Mouse (Mus musculus): ENCODE data around the gene Lrguk.
A peak's percentile ranks its signal among the peaks of the same experiment; 100 is the strongest.

Lrguk gene

DNA sequence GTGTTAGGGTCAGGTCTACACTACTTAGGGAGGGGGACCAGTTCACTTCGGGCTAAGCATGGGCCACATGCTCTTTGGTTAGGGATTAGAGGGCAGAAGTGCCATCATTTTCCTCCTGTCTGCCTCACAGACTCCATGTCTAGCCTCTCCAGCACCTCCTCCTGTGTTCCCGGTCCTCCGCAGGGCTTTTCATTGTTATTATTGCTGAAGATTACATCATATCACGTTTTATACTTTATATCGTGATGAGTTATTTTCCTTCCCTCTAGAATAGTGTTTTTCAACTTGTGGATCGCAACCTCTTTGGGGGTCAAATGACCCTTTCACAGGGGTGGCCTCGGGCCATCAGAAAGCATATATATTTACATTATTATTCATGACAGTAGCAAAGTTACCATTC lies 37.5 kb downstream of the Lrguk start:
- DNase-seq = no peak

DNA sequence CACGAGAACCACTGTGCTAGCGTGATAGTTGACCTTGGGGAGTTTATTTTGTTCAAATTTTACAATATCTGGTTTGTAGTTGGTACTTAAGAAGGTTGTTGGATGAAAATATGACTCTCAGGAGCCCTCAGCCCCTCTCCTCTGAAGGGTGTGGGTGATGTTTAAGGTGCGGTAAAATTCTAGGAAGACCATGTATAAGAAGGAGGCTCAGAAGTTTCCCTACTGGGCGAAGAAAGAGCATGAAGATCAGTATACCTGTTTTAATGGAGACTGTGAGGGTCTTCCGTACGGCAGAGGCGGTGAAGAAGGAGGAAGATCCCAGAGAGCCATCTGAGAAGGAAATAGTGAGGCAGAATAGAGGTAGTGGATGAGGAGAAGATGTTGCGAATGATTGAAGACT lies 38.0 kb downstream of the Lrguk start:
- no peak for DNase-seq

DNA sequence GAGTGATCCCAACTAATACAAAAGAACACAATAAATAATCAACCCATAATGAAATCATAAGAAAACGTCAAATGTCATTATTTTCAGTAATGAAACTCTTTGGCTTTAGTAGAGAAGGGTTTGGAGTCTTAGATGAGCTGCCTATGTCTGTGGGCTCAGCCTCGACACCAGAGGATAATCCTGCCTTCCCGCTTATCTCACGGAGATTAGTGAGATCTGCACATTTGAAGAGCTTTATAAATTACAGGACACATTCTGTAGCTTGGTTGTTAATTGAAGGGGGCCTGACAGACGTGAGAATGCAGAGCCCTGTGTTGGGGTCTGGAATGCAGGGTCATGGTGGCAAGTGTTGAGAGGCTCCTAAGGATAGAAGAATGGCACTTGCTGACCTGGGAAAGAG lies 42.7 kb downstream of the Lrguk start:
- DNase-seq = no peak

DNA sequence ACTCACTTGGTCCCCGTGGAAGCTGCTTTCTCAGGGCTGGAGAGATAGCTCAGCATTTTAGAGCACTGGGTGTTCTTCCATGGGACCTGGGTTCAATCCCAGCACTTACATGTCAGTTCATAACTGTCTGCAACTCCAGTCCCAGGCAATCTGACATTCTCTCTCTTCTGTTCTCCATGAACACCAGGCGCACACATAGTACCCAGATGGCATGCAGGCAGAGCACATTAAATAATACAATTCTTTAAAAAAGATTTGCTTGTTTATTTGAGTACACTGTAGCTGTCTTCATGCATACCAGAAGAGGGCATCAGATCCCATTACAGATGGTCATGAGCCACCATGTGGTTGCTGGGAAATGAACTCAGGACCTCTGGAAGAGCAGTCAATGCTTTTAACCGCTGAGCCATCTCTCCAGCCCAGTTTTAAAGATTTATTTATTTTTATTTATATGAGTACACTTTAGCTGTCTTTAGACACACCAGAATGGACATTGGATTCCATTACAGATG lies 44.7 kb downstream of the Lrguk start:
- no peak for DNase-seq

DNA sequence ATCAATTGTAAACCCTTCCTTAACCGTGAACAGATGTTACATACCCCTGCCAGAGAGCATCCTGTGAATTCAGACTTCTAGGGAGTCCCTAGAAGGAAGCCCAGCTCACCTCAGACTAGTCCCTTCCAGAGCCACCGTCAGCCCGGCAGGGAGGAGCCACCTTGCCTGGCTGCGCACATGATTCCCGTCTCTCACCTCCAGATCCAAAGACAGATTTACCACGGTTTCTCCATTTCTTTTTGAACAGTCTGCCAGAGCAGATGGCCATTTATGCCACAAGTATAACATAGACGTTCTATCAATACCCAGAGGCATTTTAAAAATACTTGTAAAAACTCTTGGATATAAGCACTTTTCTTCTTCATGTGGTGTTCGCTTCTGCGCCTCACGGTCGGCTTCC lies 46.3 kb downstream of the Lrguk start:
- DNase-seq = no peak

DNA sequence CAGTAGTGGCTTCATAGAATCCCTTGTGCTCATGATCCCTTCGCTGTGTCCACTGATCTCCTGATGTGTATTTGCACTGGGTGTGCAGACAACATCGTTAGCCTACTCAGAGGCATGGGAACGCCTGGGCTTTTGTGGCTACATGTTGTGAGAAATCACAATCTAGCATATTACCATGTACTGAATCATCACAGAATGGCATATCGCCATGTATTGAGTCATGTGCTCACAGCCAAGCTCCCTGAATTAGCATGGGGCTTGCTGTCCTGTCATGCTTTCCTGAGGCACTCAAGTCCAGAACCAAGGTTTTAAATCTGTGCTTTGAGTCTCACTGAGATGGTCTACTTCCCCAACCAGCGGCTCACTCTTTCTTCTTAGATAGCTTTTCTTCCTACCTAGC lies 54.2 kb downstream of the Lrguk start:
- no peak for DNase-seq

DNA sequence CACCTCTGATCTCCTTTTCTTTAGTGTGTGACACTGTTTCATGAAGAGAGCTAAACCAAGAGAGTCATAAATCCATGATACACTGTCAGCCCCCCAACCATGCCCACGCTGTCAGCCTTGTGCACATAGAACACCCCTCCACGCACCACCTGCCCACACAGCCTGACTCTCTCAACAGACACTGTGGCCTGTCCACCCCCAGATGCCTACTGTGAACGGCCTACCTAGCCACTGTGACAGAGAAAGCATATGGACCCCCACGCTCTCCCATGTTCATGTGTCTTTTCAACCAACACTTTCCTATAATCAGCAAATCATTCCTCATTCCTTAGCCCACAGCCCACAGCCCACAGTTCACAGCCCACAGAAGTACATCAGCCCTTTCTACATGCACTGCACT lies 58.5 kb downstream of the Lrguk start:
- no peak for DNase-seq

DNA sequence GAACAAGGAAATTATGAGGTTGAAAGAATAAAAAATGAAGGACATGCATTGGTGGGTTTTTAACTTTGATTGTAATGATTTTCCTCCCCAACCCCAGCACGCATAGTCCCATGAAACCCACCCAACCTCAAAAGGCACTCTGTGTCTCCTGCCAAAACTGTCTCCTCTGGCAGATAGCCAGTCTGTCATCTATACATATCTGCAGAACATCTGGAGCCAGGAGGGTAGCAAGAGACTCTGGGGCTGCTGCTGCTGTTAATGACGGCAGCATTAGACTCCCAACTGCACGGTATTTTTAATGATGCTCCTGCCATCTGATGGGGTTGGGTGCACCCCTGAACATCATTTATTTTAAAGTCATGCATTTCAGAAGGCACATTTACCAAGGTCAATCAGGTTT lies 59.7 kb downstream of the Lrguk start:
- no peak for DNase-seq

DNA sequence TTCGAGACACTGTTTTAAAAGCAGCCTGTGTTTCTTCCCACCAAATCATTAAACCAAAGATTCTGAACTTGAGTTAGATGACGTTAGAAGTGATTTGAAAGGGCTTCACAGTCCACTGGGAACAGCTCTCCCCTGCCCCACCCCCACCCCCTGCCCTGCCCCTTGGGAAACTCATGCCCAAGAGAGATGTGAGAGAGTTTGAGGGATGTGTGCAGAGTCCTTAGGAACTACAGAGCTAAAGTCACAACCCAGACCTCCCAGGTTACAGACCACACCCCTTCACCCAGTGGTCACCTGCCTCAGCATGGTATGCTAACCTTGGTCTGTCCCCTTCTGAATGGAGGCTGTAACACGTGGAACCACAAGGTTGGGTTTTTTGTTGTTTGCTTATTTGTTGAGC lies 62.3 kb downstream of the Lrguk start:
- no peak for DNase-seq

DNA sequence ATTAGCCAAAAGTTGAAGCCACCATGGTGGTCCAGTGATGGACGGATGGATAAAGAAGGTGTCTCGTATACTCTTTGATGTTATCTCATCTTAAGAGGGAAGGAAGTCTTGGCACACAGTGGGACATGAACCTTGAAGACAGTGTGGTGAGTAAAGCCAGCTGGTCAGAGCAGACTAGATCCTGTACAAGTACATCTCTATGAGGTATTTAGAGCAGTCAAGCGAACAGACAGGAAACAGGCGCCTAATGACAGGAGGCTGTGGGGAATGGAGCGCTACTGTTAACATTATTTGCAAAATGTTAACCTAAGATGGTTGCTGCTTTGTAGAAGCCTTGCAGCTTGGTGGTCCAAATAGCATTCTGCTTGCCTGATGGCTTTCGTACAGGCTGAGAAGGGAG lies 67.0 kb downstream of the Lrguk start:
- DNase-seq = no peak

DNA sequence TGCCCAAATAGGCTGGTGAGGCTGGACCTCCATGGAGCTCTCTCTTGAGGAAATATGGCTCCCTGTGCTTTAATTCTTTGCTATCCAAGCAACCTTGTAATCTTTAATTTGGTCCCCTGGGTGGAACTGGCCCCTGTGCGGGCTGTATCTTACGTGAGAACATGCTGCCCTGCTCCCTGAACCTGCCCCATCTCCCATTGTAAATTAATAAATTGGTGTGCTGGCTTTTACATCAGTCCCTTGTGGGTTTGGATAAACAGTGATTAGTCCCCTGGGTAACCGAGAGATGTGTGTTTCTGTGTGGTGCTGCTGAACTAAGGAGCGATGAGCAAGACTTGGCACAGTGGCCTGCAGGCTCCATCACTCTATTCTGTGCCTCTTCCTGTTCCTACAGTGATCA lies 67.7 kb downstream of the Lrguk start:
- no peak for DNase-seq

DNA sequence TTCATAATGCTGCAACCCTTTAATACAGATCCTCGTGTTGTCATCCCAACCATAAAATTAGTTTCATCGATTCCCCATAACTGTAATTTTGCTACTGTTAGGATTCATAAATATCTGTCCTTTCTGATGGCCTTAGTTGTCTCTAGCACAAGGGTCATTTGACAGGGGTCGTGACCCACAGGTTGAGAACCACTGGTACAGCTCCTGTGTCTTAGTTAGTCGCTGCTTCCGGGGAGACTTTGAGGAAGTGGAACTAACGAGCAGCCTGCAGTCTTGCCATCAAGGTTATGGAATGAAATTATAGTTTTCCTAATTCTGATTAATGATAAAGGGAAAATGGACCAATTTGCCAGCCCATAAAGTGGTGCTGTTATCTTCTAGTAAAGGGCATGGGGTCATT lies 70.5 kb downstream of the Lrguk start:
- no peak for DNase-seq

DNA sequence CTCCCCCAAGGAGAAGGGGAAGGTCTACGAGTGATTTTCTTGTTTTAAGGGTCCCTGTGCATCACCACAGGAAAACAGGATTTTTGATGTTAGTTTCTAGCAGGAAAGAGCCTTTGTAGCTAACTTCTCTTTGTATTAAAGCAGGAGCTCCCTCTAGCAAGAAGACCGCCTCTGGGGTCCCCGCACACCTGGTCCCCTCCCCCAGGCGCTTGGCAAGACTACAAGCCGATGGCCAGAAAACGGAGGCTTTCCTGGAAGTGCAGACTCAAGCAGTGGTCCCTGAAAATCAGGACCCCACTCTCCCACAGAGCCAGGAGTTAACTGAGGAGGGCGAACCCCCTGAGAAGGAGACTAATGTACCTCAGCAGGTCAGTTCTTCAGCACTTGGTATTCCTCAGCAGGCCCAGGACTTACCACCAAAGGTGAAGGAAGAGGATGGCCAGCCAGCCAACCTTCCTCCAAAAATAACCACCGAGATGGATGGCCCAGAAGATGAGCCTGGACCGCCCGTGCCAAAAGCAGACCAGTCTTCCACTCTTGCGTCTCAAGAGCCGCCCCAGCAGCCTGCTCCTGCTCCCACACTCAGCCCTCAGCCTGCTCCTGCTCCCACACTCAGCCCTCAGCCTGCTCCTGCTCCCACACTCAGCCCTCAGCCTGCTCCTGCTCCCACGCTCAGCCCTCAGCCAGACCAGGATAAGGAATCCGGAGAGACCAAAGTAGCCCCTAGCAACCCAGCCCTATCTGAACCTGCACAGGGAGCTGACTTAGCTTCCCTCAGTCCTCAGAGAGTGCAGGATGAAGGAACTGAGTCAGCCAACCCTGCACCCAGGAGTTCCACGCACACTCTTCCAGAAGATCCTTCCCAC lies 72.5 kb downstream of the Lrguk start:
- DNase-seq = no peak

DNA sequence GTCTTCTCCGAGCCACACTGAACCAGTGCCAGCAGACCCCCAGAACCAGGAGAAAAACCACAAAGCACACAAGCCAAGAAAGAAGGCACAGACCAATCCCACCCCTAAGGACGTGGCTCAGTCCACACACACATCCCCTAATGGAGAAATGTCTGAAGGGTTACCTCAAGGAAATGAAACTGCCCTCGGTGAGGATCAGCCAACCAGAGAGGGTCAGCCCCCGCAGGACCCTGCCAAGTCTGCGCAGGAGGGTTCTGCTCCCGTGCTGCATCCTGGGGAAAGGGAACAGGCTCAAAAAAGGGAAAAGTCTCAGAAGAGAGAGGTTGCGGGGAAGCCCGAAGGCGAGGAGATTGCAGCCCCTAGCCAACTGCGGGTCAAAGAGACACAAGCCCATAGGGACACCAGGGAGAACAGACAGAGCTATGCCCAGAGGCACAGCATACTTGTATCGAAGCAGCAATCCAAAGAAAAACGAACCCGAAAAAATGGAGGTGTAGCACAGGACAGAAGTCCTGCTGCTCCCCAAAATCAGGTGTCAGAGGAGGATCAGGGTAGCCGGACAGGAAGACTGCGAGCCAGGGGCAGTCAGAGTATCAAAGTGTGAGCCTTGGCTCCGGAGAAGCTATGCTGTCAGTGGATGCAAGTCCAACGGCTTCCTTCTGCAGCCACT lies 74.1 kb downstream of the Lrguk start:
- no peak for DNase-seq

DNA sequence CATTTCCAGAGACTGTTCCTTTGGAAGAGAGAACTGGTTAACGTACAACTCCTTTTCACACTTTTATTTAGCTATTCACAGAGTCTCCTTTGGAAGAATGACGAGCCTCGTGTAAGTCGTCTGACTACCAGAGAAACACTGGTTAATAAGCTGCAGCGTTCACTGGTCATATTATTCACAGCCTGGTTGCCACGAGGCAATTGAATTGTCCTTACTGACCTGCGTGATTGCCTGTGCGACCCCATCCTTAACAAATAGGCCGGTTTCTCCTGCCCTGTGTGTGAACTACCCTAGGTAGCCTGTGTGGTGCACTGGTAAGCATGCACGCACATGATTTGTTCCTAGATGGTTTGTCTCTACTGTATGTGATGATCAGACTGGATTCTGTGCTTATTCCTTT lies 81.3 kb downstream of the Lrguk start:
- peak; percentile 58 to 61 for DNase-seq

DNA sequence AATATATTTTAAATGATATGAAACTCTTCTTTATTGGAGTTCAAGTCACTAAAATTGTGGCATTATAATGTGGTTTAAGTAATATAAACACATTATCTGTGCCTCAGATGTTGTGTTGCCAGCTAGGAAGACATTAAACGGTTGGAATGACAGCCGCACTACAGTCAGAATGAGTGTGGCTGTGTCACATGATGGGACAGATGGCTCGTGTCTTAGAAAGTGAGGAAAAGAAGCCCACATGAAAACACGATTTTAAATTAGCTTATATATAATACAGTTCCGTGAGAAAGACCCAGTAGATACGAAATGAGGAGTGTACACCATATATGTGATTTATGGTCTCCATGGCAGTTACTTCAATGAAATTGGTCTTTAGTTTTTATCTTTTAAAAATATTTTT lies 82.2 kb downstream of the Lrguk start:
- no peak for DNase-seq

DNA sequence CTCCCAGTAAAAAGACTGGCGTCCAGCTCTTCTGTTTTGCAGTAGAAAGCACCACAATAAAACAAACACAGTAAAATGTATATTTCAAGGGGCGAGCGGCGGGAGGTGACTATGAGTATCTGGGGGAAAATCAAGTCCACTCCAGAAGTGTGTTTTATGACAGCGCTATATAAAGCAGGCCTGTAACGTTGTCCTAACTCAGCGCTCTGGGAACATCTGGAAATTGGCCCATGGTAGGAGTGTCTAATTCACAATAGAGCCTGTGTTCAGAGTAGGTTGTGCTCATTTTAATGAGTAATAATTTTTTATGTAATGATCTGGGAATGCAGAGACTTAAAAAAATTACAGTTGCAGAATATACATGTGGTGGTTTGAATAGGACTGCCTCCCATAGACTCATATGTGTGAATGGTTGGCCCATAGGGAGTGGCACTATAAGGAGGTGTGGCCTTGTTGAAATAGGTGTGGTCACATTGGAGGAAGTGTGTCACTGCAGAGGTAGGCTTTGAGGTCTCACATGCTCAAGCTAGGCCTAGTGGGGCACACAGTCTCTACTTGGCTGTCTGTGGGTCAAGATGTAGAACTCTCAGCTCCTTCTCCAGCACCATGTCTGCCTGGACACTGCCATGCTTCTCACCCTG lies 87.7 kb downstream of the Lrguk start:
- DNase-seq = no peak

DNA sequence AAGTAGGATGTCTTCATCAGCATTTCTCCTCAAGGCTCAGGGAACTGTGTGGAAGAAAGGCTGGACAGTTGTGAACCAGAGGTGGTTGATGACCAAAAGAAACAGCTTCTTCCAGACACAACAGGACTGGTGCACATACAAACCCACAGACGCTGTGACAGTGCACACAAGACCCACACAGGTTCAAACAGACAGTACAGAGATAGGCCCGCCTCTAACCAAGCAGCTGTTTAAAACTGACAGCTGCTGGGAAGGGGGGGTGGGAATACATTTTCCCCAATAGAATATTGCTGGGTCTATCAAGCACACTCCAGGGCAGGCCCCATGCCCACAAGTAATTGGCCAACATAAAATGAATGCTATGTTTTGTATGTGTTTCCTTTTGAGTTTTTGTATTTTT lies 95.2 kb downstream of the Lrguk start:
- DNase-seq = no peak

DNA sequence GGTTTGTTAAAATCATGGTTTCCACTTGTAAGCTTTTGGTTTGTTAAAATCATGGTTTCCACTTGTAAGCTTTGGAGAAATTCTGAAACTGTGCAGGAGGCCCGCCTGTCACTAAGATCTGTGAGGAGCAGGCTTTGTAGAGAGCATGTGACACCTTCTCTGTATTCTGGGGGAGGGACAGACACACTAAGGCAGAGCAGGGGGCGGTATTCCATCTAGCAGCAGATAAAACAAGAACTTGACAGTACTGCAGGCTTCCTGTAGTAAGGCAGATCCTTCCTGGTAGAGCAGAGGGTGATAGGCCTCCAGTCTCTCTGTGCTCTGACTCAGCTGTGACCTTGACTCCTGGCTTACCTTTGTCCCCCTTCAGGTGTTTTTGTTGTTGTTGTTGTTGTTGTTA lies 100.0 kb downstream of the Lrguk start:
- no peak for DNase-seq

DNA sequence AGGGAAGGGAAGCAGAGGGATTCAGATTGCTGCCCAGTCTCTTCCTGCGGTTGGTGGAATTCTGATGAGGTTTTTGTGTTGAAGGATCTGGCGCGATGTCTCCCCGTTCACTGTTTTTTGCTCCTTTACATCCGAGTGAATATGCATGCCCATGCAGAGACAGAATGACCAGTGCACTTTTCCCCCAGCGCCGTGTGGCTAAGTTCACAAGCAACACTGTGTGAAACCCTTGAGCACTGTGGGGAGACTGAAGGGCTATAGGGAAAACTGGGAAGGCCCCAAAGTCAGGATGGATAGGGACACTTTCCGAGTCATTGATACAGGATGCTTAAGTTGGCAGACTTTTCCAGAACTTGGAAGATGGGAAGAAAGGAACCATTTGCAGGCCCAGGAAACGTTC lies 103.1 kb downstream of the Lrguk start:
- no peak for DNase-seq

DNA sequence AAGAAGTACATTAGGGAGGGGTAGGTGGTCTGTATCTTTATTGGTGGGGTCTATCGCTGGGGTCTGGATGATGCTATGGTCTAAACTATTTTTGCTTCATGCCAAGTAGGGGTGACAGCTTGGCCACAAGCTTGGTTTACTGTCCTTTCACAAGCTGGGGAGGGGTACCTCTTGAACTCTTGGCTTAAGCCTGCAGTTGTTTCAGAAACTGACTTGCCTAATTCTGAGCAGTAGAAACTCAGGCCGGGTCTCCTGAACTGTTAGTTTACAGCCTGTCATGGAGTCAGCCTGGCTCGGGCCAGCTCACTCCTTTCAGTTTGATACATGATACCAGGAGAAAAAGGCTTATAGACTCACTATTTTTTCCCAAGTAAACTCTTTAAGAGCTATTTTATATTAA lies 109.1 kb downstream of the Lrguk start:
- no peak for DNase-seq

DNA sequence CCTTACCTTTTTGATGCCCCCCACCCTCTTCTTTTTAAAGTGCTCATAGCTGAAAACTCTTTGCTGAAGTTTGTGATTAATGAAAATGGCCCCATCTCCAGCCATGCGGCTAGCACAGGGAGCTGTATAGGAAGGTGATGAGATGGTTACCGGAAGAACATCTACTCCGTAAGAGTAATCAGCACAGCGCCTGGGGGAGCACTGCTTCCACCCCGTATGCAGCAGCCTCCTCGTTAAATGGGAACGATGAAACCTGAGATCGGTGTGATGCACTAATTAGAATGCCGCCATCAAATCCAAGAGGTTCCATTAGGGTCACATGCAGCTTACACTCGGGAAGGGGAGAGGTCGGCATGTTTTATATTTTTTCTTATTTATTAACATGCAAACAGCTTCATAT lies 113.7 kb downstream of the Lrguk start:
- DNase-seq = no peak

DNA sequence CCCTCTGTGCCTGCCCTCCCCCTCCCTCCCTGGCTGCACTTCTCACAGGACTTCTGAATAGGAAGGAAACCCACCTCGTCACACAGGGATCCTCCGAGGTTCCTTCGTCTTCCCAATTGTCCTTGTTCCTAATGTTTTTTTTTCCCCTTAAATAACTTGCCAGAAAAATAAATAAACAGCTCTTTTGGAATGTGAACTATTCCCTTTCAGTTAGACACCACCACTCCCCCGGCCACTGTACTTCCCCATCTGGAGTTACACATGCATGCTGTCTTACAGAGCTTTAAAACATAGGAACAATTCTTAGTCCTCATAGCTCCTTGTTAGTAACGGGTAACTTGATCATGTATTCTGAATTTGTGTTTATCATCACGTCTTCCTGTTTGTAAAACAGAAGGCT lies 116.8 kb downstream of the Lrguk start:
- no peak for DNase-seq

DNA sequence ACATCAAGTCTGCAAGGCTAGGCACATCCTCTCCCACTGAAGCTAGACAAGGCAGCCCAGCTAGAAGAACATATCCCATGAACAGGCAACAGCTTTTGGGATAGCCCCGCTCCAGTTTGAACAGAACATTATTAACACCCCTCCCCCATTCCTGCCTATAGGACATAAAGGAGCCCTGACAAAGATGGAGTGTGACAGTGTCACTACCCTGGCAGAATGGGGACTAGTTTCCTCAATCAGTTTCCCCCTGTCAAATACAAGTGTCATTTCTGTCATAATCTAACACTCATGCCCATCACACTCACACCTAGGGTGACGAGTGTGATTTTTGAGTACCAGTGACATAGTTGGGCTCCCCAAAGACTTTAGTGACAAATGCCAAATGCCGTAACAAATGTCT lies 118.8 kb downstream of the Lrguk start:
- no peak for DNase-seq
